Mouse (Mus musculus): Measurements from ENCODE around the gene Rbpj. TPM values are rescaled to one million over a fixed set of nuclear protein-coding genes. Genes with fewer than 3 reads are reported as not detected.

The Rbpj gene
- polyA plus RNA-seq (2015; fragmentation: Nextera tagmentation; extraction: Ambion mirVana) = 38.7 and 47.6 TPM in 2 replicates

- ATAC-seq = no peak
- H3K9ac ChIP-seq (replicated peaks; ENCODE audit: low read depth, low read length) = no peak within 1 kb of the TSS
- no peak within 1 kb of the TSS for H3K4me2 ChIP-seq (ENCODE audit: low read length)
- no peaks in the 10 kb centered on the region for H3K27me3 ChIP-seq (replicated peaks; ENCODE audit: control insufficient read depth, insufficient read depth, low read length)
- no peaks in the 10 kb centered on the region for H3K36me3 ChIP-seq (ENCODE audit: control insufficient read depth, insufficient read depth)
- no peak within 1 kb of the TSS for H3K27ac ChIP-seq (ENCODE audit: low read length)
- peaks cover 2% of the 10 kb centered on the region; the same call in 1 of the 2 replicates for H3K4me1 ChIP-seq (replicated peaks; ENCODE audit: control insufficient read depth, insufficient read depth, low read length)
- H3K9me3 ChIP-seq (ENCODE audit: control insufficient read depth, low read length) = no peaks in the 10 kb centered on the region
- WGBS = 83% methylated on average over 9 of the region's 9 CpGs
- no peak within 1 kb of the TSS for H3K4me3 ChIP-seq (replicated peaks; ENCODE audit: low read length)
These were observed at the start of gene Rbpj for GRCm38 (mm10) chr5:53465883-53466282. Rbpj (plus strand) TSS chr5:53466152.

GRCm38 (mm10) chr5:53420777-53421176 lies 45.2 kb upstream of the Rbpj start:
- H3K9me3 ChIP-seq (ENCODE audit: control insufficient read depth, low read length) = no peaks in the 10 kb centered on the region
- H3K9ac ChIP-seq (replicated peaks; ENCODE audit: low read depth, low read length) = no peak overlapping the region
- no peaks in the 10 kb centered on the region for H3K4me1 ChIP-seq (replicated peaks; ENCODE audit: control insufficient read depth, insufficient read depth, low read length)
- no peak overlapping the region for H3K27ac ChIP-seq (ENCODE audit: low read length)
- H3K27me3 ChIP-seq (replicated peaks; ENCODE audit: control insufficient read depth, insufficient read depth, low read length) = no peaks in the 10 kb centered on the region
- no peak overlapping the region for H3K4me2 ChIP-seq (ENCODE audit: low read length)
- 87% methylated on average over 1 of the region's 1 CpGs for WGBS
- no peak overlapping the region for H3K4me3 ChIP-seq (replicated peaks; ENCODE audit: low read length)
- no peak for ATAC-seq
- no peaks in the 10 kb centered on the region for H3K36me3 ChIP-seq (ENCODE audit: control insufficient read depth, insufficient read depth)

GRCm38 (mm10) chr5:53421291-53421690 lies 44.7 kb upstream of the Rbpj start:
- 91% methylated on average over 4 of the region's 4 CpGs for WGBS
- no peak overlapping the region for H3K4me3 ChIP-seq (replicated peaks; ENCODE audit: low read length)
- H3K27ac ChIP-seq (ENCODE audit: low read length) = no peak overlapping the region
- no peak overlapping the region for H3K4me2 ChIP-seq (ENCODE audit: low read length)
- no peak overlapping the region for H3K9ac ChIP-seq (replicated peaks; ENCODE audit: low read depth, low read length)
- no peaks in the 10 kb centered on the region for H3K27me3 ChIP-seq (replicated peaks; ENCODE audit: control insufficient read depth, insufficient read depth, low read length)
- no peak for ATAC-seq
- H3K4me1 ChIP-seq (replicated peaks; ENCODE audit: control insufficient read depth, insufficient read depth, low read length) = no peaks in the 10 kb centered on the region
- no peaks in the 10 kb centered on the region for H3K36me3 ChIP-seq (ENCODE audit: control insufficient read depth, insufficient read depth)
- H3K9me3 ChIP-seq (ENCODE audit: control insufficient read depth, low read length) = no peaks in the 10 kb centered on the region

GRCm38 (mm10) chr5:53427411-53427810 lies 38.5 kb upstream of the Rbpj start:
- no peak overlapping the region for H3K27ac ChIP-seq (ENCODE audit: low read length)

GRCm38 (mm10) chr5:53429683-53430477 lies 36.1 kb upstream of the Rbpj start:
- Histone ChIP-seq H3K4me3 (replicated peaks; ENCODE audit: low read length) (no peak overlapping the region), H3K36me3 (ENCODE audit: control insufficient read depth, insufficient read depth) (no peaks in the 10 kb centered on the region), H3K4me2 (ENCODE audit: low read length) (no peak overlapping the region), H3K9ac (replicated peaks; ENCODE audit: low read depth, low read length) (no peak overlapping the region), H3K27me3 (replicated peaks; ENCODE audit: control insufficient read depth, insufficient read depth, low read length) (no peaks in the 10 kb centered on the region), H3K27ac (ENCODE audit: low read length) (no peak overlapping the region), H3K9me3 (ENCODE audit: control insufficient read depth, low read length) (no peaks in the 10 kb centered on the region), H3K4me1 (replicated peaks; ENCODE audit: control insufficient read depth, insufficient read depth, low read length) (no peaks in the 10 kb centered on the region)
- WGBS = 84% methylated on average over 10 of the region's 10 CpGs
- no peak for ATAC-seq

More at GRCm38 (mm10) chr5:53427411-53427810, 38.5 kb upstream of the Rbpj start:
- Histone ChIP-seq H3K9ac (replicated peaks; ENCODE audit: low read depth, low read length) (no peak overlapping the region), H3K36me3 (ENCODE audit: control insufficient read depth, insufficient read depth) (no peaks in the 10 kb centered on the region), H3K9me3 (ENCODE audit: control insufficient read depth, low read length) (no peaks in the 10 kb centered on the region), H3K4me3 (replicated peaks; ENCODE audit: low read length) (no peak overlapping the region), H3K27me3 (replicated peaks; ENCODE audit: control insufficient read depth, insufficient read depth, low read length) (no peaks in the 10 kb centered on the region), H3K4me1 (replicated peaks; ENCODE audit: control insufficient read depth, insufficient read depth, low read length) (no peaks in the 10 kb centered on the region), H3K4me2 (ENCODE audit: low read length) (no peak overlapping the region)
- no peak for ATAC-seq
- 75% methylated on average over 4 of the region's 4 CpGs for WGBS

- H3K9me3 ChIP-seq (ENCODE audit: control insufficient read depth, low read length) = no peaks in the 10 kb centered on the region
- 90% methylated on average over 4 of the region's 4 CpGs for WGBS
- no peak for ATAC-seq
These were observed 33.5 kb upstream of the Rbpj start for GRCm38 (mm10) chr5:53432451-53432850.

GRCm38 (mm10) chr5:53436905-53437632 lies 28.9 kb upstream of the Rbpj start:
- Histone ChIP-seq H3K9ac (replicated peaks; ENCODE audit: low read depth, low read length) (no peak overlapping the region), H3K27ac (ENCODE audit: low read length) (no peak overlapping the region), H3K36me3 (ENCODE audit: control insufficient read depth, insufficient read depth) (no peaks in the 10 kb centered on the region), H3K4me1 (replicated peaks; ENCODE audit: control insufficient read depth, insufficient read depth, low read length) (no peaks in the 10 kb centered on the region), H3K9me3 (ENCODE audit: control insufficient read depth, low read length) (no peaks in the 10 kb centered on the region), H3K27me3 (replicated peaks; ENCODE audit: control insufficient read depth, insufficient read depth, low read length) (no peaks in the 10 kb centered on the region), H3K4me3 (replicated peaks; ENCODE audit: low read length) (no peak overlapping the region), H3K4me2 (ENCODE audit: low read length) (no peak overlapping the region)
- 92% methylated on average over 6 of the region's 6 CpGs for WGBS
- no peak for ATAC-seq

More at GRCm38 (mm10) chr5:53432451-53432850, 33.5 kb upstream of the Rbpj start:
- H3K27ac ChIP-seq (ENCODE audit: low read length) = no peak overlapping the region
- H3K36me3 ChIP-seq (ENCODE audit: control insufficient read depth, insufficient read depth) = no peaks in the 10 kb centered on the region
- no peak overlapping the region for H3K4me3 ChIP-seq (replicated peaks; ENCODE audit: low read length)
- H3K9ac ChIP-seq (replicated peaks; ENCODE audit: low read depth, low read length) = no peak overlapping the region
- H3K4me2 ChIP-seq (ENCODE audit: low read length) = no peak overlapping the region
- H3K4me1 ChIP-seq (replicated peaks; ENCODE audit: control insufficient read depth, insufficient read depth, low read length) = no peaks in the 10 kb centered on the region
- H3K27me3 ChIP-seq (replicated peaks; ENCODE audit: control insufficient read depth, insufficient read depth, low read length) = no peaks in the 10 kb centered on the region

- Histone ChIP-seq H3K36me3 (ENCODE audit: control insufficient read depth, insufficient read depth) (no peaks in the 10 kb centered on the region), H3K4me2 (ENCODE audit: low read length) (no peak overlapping the region), H3K9me3 (ENCODE audit: control insufficient read depth, low read length) (no peaks in the 10 kb centered on the region), H3K27me3 (replicated peaks; ENCODE audit: control insufficient read depth, insufficient read depth, low read length) (no peaks in the 10 kb centered on the region), H3K27ac (ENCODE audit: low read length) (no peak overlapping the region), H3K9ac (replicated peaks; ENCODE audit: low read depth, low read length) (no peak overlapping the region), H3K4me1 (replicated peaks; ENCODE audit: control insufficient read depth, insufficient read depth, low read length) (no peaks in the 10 kb centered on the region), H3K4me3 (replicated peaks; ENCODE audit: low read length) (no peak overlapping the region)
- 78% methylated on average over 4 of the region's 4 CpGs for WGBS
- no peak for ATAC-seq
These were observed 28.2 kb upstream of the Rbpj start for GRCm38 (mm10) chr5:53437767-53438166.

- no peaks in the 10 kb centered on the region for H3K27me3 ChIP-seq (replicated peaks; ENCODE audit: control insufficient read depth, insufficient read depth, low read length)
These were observed 27.7 kb upstream of the Rbpj start for GRCm38 (mm10) chr5:53438268-53438667.

More at GRCm38 (mm10) chr5:53438268-53438667, 27.7 kb upstream of the Rbpj start:
- Histone ChIP-seq H3K4me3 (replicated peaks; ENCODE audit: low read length) (no peak overlapping the region), H3K9ac (replicated peaks; ENCODE audit: low read depth, low read length) (no peak overlapping the region), H3K36me3 (ENCODE audit: control insufficient read depth, insufficient read depth) (no peaks in the 10 kb centered on the region), H3K4me2 (ENCODE audit: low read length) (no peak overlapping the region), H3K27ac (ENCODE audit: low read length) (no peak overlapping the region), H3K9me3 (ENCODE audit: control insufficient read depth, low read length) (no peaks in the 10 kb centered on the region), H3K4me1 (replicated peaks; ENCODE audit: control insufficient read depth, insufficient read depth, low read length) (no peaks in the 10 kb centered on the region)
- ATAC-seq = no peak
- WGBS = 92% methylated on average over 3 of the region's 3 CpGs
